Mouse (Mus musculus) kidney, postnatal 14 days (tissue): ENCODE results near the gene Espnl.

Experiments used
- DNase-seq: peaks from one replicate; pipeline ENCODE4 v3.0.0; 2022; ENCODE audit warnings: mixed read lengths

The Espnl gene

GRCm38 (mm10) chr1:91390369-91390768 lies 68.5 kb downstream of the Espnl start:
- DNase-seq, result no peak

DNA sequence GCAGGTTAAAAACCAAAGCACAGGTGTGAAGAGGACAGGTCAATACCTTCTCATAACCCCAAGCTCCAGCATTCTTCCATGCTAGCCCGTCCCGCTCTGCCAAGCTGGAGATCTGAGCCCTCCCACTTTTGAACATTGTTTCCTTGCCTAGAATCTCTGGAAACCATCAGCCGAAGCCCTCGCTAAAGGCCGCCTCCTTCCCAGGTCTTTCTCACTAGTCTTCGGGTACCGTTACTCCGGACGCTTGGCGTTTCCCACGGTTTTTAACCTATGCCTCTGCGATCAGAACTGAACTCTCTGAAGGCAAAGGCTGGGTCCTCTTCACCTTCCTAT lies 76.0 kb downstream of the Espnl start:
- DNase-seq, result peak; percentile 27
